Mouse (Mus musculus) hindbrain, embryonic 16.5 days (tissue): ENCODE measurements around the gene Man1c1. TPM values are rescaled to one million over a fixed set of nuclear protein-coding genes. Genes with fewer than 3 reads are reported as not detected.

Source experiments
- ATAC-seq: fragments of 200-750 bp; cut with Nextera tagmentation; 2 replicates; pipeline ENCODE4 v1.8.0; 2017; ENCODE audit warnings: moderate TSS enrichment, moderate library complexity
- H3K27ac ChIP-seq: fragments of 300-500 bp; sonication (generic); 2 replicates; pipeline ENCODE4 v1.5.1; 2014; ENCODE audit warnings: low read depth, mild to moderate bottlenecking, control low read depth, low read length, moderate library complexity
- H3K27me3 ChIP-seq: fragments of 300-500 bp; sonication (generic); replicated peaks from 2 replicates; pipeline ENCODE4 v1.6.1; 2014; ENCODE audit warnings: low read length; ENCODE audit not compliant: control insufficient read depth, insufficient read depth
- H3K36me3 ChIP-seq: fragments of 300-500 bp; sonication (generic); 2 replicates; pipeline ENCODE4 v1.6.1; 2014; ENCODE audit warnings: mild to moderate bottlenecking, low read length, moderate library complexity, mixed read lengths; ENCODE audit not compliant: control insufficient read depth, insufficient read depth
- H3K4me1 ChIP-seq: fragments of 300-500 bp; sonication (generic); 2 replicates; pipeline ENCODE4 v1.6.1; 2014; ENCODE audit warnings: low read depth, low read length; ENCODE audit not compliant: control insufficient read depth, insufficient read depth
- H3K4me2 ChIP-seq: fragments of 300-500 bp; sonication (generic); 2 replicates; pipeline ENCODE4 v1.6.1; 2014; ENCODE audit warnings: mild to moderate bottlenecking, low read length, control low read depth, moderate library complexity
- H3K4me3 ChIP-seq: fragments of 300-500 bp; sonication (generic); 2 replicates; pipeline ENCODE4 v1.5.1; 2014; ENCODE audit warnings: mild to moderate bottlenecking, low read length, control low read depth, moderate library complexity
- H3K9ac ChIP-seq: fragments of 300-500 bp; sonication (generic); 2 replicates; pipeline ENCODE4 v1.6.1; 2014; ENCODE audit warnings: low read depth, mild to moderate bottlenecking, control low read depth, low read length, moderate library complexity
- H3K9me3 ChIP-seq: fragments of 300-500 bp; sonication (generic); 2 replicates; pipeline ENCODE4 v1.6.1; 2014; ENCODE audit warnings: mild to moderate bottlenecking, low read length, moderate library complexity; ENCODE audit not compliant: control insufficient read depth
- WGBS: fragments of 180-500 bp; shearing (Covaris S2); extraction: QIAGEN DNeasy Blood & Tissue Kit; methylation state at CpG from one replicate; pipeline ENCODE4 v1.1.7; 2014; 5-methylcytosine and 5-hydroxymethylcytosine counted together
- polyA plus RNA-seq: library from polyadenylated mRNA; unstranded; fragments of >200 nt; fragmentation: Nextera tagmentation; extraction: Ambion mirVana; gene quantifications from 2 replicates; pipeline ENCODE4 v1.2.1, GENCODE M21; 2015

The Man1c1 gene
- polyA plus RNA-seq, 1 experiment from 2014 or later = 3.7 TPM

GRCm38 (mm10) chr4:134683892-134684291 lies 20.2 kb downstream of the Man1c1 start:
- Histone ChIP-seq H3K36me3 (no peaks in the 10 kb centered on the region), H3K9me3 (0 out of 2 replicates have a peak, but pooled peaks cover 3% of the 10 kb centered on the region), H3K4me2 (no peak overlapping the region), H3K27ac (peak overlapping the region; percentile 26; the same call in 1 of the 2 replicates), H3K4me3 (no peak overlapping the region), H3K4me1 (peaks cover 15% of the 10 kb centered on the region), H3K9ac (no peak overlapping the region), H3K27me3 (no peaks in the 10 kb centered on the region)
- 76% methylated on average over 8 of the region's 8 CpGs for WGBS
- ATAC-seq = no peak

DNA sequence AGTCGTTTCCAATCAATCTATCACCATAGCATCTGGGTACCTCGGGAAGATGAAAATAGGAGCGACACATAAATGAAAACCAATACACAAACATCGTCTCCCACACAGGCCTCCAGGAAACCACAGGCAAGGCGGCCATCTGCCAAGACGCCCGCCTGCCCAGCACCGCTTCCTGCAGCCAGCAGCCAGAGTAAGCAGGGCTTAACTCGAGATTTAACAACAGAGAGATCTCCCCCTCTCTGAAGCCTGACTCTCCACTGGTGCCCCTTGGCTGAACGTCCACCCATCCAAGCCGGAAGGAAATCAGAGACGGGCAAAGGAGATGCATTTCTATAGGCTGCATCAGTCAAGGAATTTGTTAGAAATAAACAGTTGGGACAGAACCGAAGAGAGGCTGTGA lies 21.1 kb downstream of the Man1c1 start:
- peaks cover 22% of the 10 kb centered on the region for H3K4me1 ChIP-seq
- 38% methylated on average over 13 of the region's 13 CpGs for WGBS
- no peak overlapping the region for H3K4me3 ChIP-seq
- peak overlapping the region; percentile 69 for H3K27ac ChIP-seq
- H3K36me3 ChIP-seq = no peaks in the 10 kb centered on the region
- no peak overlapping the region; the same call in 1 of the 2 replicates for H3K4me2 ChIP-seq
- H3K9ac ChIP-seq = no peak overlapping the region; the same call in 1 of the 2 replicates
- no peak for ATAC-seq
- 0 out of 2 replicates have a peak, but pooled peaks cover 3% of the 10 kb centered on the region for H3K9me3 ChIP-seq
- H3K27me3 ChIP-seq = no peaks in the 10 kb centered on the region

- peak overlapping the region; percentile 69 for H3K27ac ChIP-seq
- H3K4me2 ChIP-seq = no peak overlapping the region
- no peak overlapping the region; the same call in 1 of the 2 replicates for H3K9ac ChIP-seq
- no peaks in the 10 kb centered on the region for H3K27me3 ChIP-seq
- 69% methylated on average over 8 of the region's 8 CpGs for WGBS
- H3K4me3 ChIP-seq = no peak overlapping the region
- 0 out of 2 replicates have a peak, but pooled peaks cover 3% of the 10 kb centered on the region for H3K9me3 ChIP-seq
- H3K4me1 ChIP-seq = peaks cover 27% of the 10 kb centered on the region
- ATAC-seq = 0 out of 2 replicates have a peak, but pooled peaks have one; percentile 3
- no peaks in the 10 kb centered on the region for H3K36me3 ChIP-seq
Measured at GRCm38 (mm10) chr4:134682423-134682822, 21.7 kb downstream of the Man1c1 start.

DNA sequence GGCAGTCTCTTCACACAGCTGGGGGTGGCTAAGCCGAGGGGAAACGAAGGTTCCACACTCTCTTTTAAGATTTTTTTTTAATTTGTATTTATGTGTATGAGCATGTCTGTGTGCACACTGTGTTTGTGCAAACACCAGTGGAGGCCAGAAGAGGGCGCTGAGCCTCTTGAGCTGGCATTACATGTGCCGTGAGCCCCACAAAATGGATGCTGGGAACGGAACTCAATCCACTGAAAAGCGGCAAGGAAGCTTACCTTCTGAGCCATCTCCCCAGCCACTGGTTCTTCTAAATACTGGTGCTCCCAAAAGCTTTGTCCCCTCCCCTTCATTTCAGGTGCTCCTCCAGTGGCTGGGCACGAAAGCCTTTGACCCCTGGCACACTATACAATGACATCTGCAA lies 22.3 kb downstream of the Man1c1 start:
- H3K27me3 ChIP-seq = no peaks in the 10 kb centered on the region
- no peak overlapping the region for H3K4me3 ChIP-seq
- peaks cover 28% of the 10 kb centered on the region for H3K4me1 ChIP-seq
- WGBS = 86% methylated on average over 7 of the region's 7 CpGs
- no peak overlapping the region for H3K9ac ChIP-seq
- H3K9me3 ChIP-seq = 0 out of 2 replicates have a peak, but pooled peaks cover 3% of the 10 kb centered on the region
- no peak for ATAC-seq
- H3K36me3 ChIP-seq = no peaks in the 10 kb centered on the region
- H3K4me2 ChIP-seq = no peak overlapping the region
- H3K27ac ChIP-seq = no peak overlapping the region

GRCm38 (mm10) chr4:134677556-134678508 lies 26.3 kb downstream of the Man1c1 start:
- Histone ChIP-seq H3K27me3 (no peaks in the 10 kb centered on the region), H3K36me3 (no peaks in the 10 kb centered on the region), H3K4me3 (no peak overlapping the region), H3K27ac (peak overlapping the region; percentile 24; the same call in 1 of the 2 replicates), H3K9ac (no peak overlapping the region), H3K4me1 (peaks cover 44% of the 10 kb centered on the region), H3K4me2 (peak overlapping the region; percentile 13), H3K9me3 (no peaks in the 10 kb centered on the region)
- no peak for ATAC-seq
- 29% methylated on average over 17 of the region's 17 CpGs for WGBS

DNA sequence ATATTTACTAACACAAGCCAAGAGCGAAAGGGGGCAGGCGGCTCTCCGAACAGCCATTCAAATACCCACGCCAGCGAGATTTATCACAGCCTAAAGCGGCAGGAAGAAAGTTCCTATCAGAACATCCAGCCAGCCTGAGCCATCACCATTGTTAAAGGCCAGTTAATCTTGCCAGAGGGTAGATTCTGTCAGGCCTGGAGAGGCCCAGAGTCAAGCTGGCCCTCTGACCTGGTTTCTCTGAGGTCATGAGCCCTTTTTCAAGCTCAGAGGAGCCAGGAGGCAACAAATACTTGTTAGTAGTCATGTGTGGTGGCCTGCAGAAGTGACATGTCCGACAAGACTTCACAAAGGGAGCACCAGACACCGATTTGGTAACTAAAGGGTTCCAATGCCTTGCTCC lies 28.3 kb downstream of the Man1c1 start:
- no peaks in the 10 kb centered on the region for H3K36me3 ChIP-seq
- H3K9ac ChIP-seq = no peak overlapping the region
- H3K9me3 ChIP-seq = no peaks in the 10 kb centered on the region
- ATAC-seq = no peak
- 32% methylated on average over 8 of the region's 8 CpGs for WGBS
- H3K4me2 ChIP-seq = no peak overlapping the region
- peak overlapping the region; percentile 11; the same call in 1 of the 2 replicates for H3K27ac ChIP-seq
- H3K27me3 ChIP-seq = no peaks in the 10 kb centered on the region
- no peak overlapping the region for H3K4me3 ChIP-seq
- H3K4me1 ChIP-seq = peaks cover 40% of the 10 kb centered on the region

DNA sequence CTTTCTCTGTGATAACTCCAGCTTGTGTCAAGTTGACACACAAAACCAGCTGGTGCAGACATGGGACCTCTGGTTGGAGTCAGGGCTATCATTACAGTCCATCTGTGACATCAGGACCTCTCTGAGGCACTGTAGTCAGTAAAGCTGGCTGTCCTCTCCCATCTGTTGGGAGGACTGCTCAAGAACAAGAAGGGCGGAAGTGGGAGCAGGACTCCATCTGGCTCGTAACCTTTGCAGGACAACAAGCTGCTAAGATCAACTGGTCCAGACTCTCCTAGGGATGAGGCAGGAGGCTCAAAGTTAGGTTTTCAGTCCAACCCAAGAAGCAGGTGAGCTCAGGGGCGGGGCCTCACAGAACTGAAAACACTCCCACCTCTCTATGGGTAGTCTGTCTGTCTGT lies 29.1 kb downstream of the Man1c1 start:
- WGBS = 95% methylated on average over 3 of the region's 3 CpGs
- H3K36me3 ChIP-seq = no peaks in the 10 kb centered on the region
- H3K9ac ChIP-seq = no peak overlapping the region
- no peak overlapping the region for H3K27ac ChIP-seq
- no peak overlapping the region for H3K4me3 ChIP-seq
- no peaks in the 10 kb centered on the region for H3K27me3 ChIP-seq
- no peaks in the 10 kb centered on the region for H3K9me3 ChIP-seq
- H3K4me2 ChIP-seq = no peak overlapping the region
- no peak for ATAC-seq
- peaks cover 45% of the 10 kb centered on the region for H3K4me1 ChIP-seq

DNA sequence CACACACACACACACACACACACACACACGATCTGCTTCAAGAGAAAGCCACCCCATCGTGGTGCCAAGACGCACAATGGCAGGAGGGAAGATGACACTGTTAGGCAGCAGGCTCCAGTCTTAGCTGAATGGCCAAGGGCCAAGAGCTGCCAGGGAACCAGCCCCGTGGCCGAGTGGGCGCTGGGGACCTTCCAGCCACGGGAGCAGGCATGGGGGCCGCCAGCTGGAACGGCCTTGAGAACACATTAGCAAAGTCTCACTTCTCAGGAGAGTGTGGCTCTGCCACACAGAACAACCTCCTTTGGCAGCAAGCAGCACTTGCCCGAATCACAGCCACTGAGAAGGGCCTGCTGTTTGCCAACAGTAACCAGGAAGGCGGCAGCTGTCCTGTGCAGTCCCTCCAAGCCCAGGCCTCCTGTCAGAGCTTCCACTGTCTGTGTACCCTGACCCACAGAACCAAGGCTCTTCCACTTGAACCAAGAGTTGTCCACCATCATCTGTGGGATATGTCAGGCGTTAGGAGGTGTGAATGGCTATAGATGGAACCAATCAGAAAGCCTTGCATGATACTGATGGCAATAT lies 30.1 kb downstream of the Man1c1 start:
- peaks cover 49% of the 10 kb centered on the region for H3K4me1 ChIP-seq
- H3K27ac ChIP-seq = 0 out of 2 replicates have a peak overlapping the region, but pooled peaks have one; percentile 6
- no peaks in the 10 kb centered on the region for H3K36me3 ChIP-seq
- H3K4me3 ChIP-seq = no peak overlapping the region
- ATAC-seq = peak; percentile 83
- H3K9me3 ChIP-seq = no peaks in the 10 kb centered on the region
- H3K4me2 ChIP-seq = no peak overlapping the region
- no peaks in the 10 kb centered on the region for H3K27me3 ChIP-seq
- no peak overlapping the region for H3K9ac ChIP-seq
- 55% methylated on average over 12 of the region's 12 CpGs for WGBS

DNA sequence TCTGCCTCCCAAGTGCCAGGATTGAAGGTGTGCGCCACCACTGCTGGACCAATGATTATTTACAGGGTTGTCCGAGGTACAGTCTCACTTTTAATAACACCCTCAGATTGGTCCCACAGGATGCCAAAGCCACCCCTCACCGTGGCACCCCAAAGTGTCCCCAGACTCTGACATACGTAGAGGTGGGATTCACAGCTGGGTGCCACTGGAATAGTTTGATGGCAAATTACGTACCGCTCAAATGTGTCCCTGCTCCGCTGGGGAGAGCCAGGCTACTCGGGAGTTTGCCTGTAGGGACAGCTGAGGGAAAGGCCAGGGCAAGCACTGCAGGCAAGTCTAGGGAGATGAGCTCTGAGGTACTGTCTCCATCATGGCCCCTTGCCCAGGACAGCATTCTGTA lies 30.9 kb downstream of the Man1c1 start:
- H3K4me1 ChIP-seq = peaks cover 44% of the 10 kb centered on the region

More for the DNA sequence above, 30.9 kb downstream of the Man1c1 start:
- Histone ChIP-seq H3K9ac (no peak overlapping the region), H3K9me3 (no peaks in the 10 kb centered on the region), H3K4me2 (no peak overlapping the region), H3K4me3 (no peak overlapping the region), H3K27me3 (no peaks in the 10 kb centered on the region), H3K27ac (no peak overlapping the region), H3K36me3 (no peaks in the 10 kb centered on the region)
- WGBS = 87% methylated on average over 8 of the region's 8 CpGs
- no peak for ATAC-seq
